Mouse (Mus musculus): ENCODE measurements around the gene Csrp1. TPM values are rescaled to one million over a fixed set of nuclear protein-coding genes. Genes with fewer than 3 reads are reported as not detected.

Gene Csrp1
- 284 and 285 TPM in 2 replicates for polyA plus RNA-seq (2015; fragmentation: Nextera tagmentation; extraction: Ambion mirVana)

DNA sequence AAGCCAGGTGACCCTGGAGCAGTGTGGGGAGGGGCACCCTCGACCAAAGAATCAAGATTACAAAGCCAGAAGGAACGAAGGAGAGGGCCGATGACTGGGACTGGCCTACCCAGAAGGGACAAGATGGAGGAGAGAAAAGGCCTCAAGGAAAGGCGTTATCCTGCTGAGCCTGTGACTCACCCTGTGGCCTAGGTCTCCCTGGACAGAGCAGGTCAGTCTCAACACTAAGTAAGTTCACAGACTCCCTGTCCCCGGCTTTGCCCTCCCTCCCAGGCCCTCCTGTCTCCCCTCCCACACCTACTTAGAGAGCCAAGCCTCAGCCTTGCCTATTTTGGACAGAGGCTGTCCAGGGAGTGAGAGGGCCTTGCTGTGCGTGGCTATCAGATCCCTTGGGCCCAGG is at the start of gene Csrp1:
TSS of gene Csrp1 (plus strand) at position 79 of the 400 bp plus-strand sequence.
- no peaks in the 10 kb centered on the region for H3K36me3 ChIP-seq (ENCODE audit: control insufficient read depth, insufficient read depth)
- WGBS = 58% methylated on average over 6 of the region's 6 CpGs
- H3K9ac ChIP-seq (ENCODE audit: low read depth, low read length) = 0 out of 2 replicates have a peak within 1 kb of the TSS, but pooled peaks have one; percentile 7
- H3K4me1 ChIP-seq (replicated peaks; ENCODE audit: control insufficient read depth, insufficient read depth, low read length) = 0 out of 2 replicates have a peak, but pooled peaks cover 6% of the 10 kb centered on the region
- no peak within 1 kb of the TSS for H3K4me3 ChIP-seq (ENCODE audit: low read depth, low read length)
- no peaks in the 10 kb centered on the region for H3K27me3 ChIP-seq (replicated peaks; ENCODE audit: control insufficient read depth, insufficient read depth, low read length)
- peak; percentile 20; the same call in 1 of the 2 replicates for ATAC-seq
- no peak within 1 kb of the TSS for H3K4me2 ChIP-seq (replicated peaks; ENCODE audit: low read depth)
- no peak within 1 kb of the TSS for H3K27ac ChIP-seq (ENCODE audit: low read depth, low read length)
- TF ChIP-seq CTCF (IDR thresholded peaks at IDR 0.05; ENCODE audit: low read depth) = no peak
- H3K9me3 ChIP-seq (ENCODE audit: control insufficient read depth) = no peaks in the 10 kb centered on the region

GRCm38 (mm10) chr1:135670397-135671130 is 49.3 kb upstream of the Csrp1 start:
- Histone ChIP-seq H3K4me2 (replicated peaks; ENCODE audit: low read depth) (no peak overlapping the region; the same call in 1 of the 2 replicates), H3K27me3 (replicated peaks; ENCODE audit: control insufficient read depth, insufficient read depth, low read length) (no peaks in the 10 kb centered on the region), H3K36me3 (ENCODE audit: control insufficient read depth, insufficient read depth) (no peaks in the 10 kb centered on the region), H3K9ac (ENCODE audit: low read depth, low read length) (no peak overlapping the region), H3K9me3 (ENCODE audit: control insufficient read depth) (no peaks in the 10 kb centered on the region), H3K4me3 (ENCODE audit: low read depth, low read length) (no peak overlapping the region), H3K4me1 (replicated peaks; ENCODE audit: control insufficient read depth, insufficient read depth, low read length) (0 out of 2 replicates have a peak, but pooled peaks cover 3% of the 10 kb centered on the region), H3K27ac (ENCODE audit: low read depth, low read length) (no peak overlapping the region)
- WGBS = 10% methylated on average over 13 of the region's 13 CpGs
- ATAC-seq = peak; percentile 54; the same call in 1 of the 2 replicates
- peak; percentile 99 for TF ChIP-seq CTCF (IDR thresholded peaks at IDR 0.05; ENCODE audit: low read depth)

DNA sequence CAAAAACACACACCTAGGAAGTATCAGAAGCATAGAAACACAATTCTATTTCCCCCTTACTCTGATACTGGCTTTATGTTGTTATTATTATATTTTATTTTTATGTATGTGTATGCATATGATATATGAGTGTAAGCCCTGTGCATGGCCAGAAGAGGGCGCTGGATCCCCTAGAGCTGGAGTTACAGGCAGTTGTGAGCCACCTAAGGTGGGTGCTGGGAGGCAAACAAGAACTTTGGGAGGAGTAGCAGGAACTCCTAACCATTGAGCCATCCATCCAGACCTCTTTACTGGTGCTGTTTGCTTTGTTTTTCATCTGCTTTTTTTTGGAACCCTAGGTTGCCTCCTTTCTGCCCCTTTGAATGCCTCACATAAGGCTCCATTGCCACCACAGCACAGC is 48.5 kb upstream of the Csrp1 start:
- 0 out of 2 replicates have a peak, but pooled peaks cover 3% of the 10 kb centered on the region for H3K4me1 ChIP-seq (replicated peaks; ENCODE audit: control insufficient read depth, insufficient read depth, low read length)
- ATAC-seq = no peak
- no peak overlapping the region for H3K4me3 ChIP-seq (ENCODE audit: low read depth, low read length)
- no peaks in the 10 kb centered on the region for H3K27me3 ChIP-seq (replicated peaks; ENCODE audit: control insufficient read depth, insufficient read depth, low read length)
- H3K9me3 ChIP-seq (ENCODE audit: control insufficient read depth) = no peaks in the 10 kb centered on the region
- H3K27ac ChIP-seq (ENCODE audit: low read depth, low read length) = no peak overlapping the region
- H3K36me3 ChIP-seq (ENCODE audit: control insufficient read depth, insufficient read depth) = no peaks in the 10 kb centered on the region
- peak; percentile 56 for TF ChIP-seq CTCF (IDR thresholded peaks at IDR 0.05; ENCODE audit: low read depth)
- 31% methylated on average over 1 of the region's 1 CpGs for WGBS
- no peak overlapping the region for H3K4me2 ChIP-seq (replicated peaks; ENCODE audit: low read depth)
- H3K9ac ChIP-seq (ENCODE audit: low read depth, low read length) = no peak overlapping the region

GRCm38 (mm10) chr1:135671956-135672355 is 47.9 kb upstream of the Csrp1 start:
- no peaks in the 10 kb centered on the region for H3K9me3 ChIP-seq (ENCODE audit: control insufficient read depth)
- ATAC-seq = no peak
- 58% methylated on average over 8 of the region's 8 CpGs for WGBS

GRCm38 (mm10) chr1:135672374-135672773 is 47.5 kb upstream of the Csrp1 start:
- Histone ChIP-seq H3K9me3 (ENCODE audit: control insufficient read depth) (no peaks in the 10 kb centered on the region), H3K4me2 (replicated peaks; ENCODE audit: low read depth) (no peak overlapping the region), H3K27ac (ENCODE audit: low read depth, low read length) (no peak overlapping the region), H3K36me3 (ENCODE audit: control insufficient read depth, insufficient read depth) (no peaks in the 10 kb centered on the region), H3K4me1 (replicated peaks; ENCODE audit: control insufficient read depth, insufficient read depth, low read length) (0 out of 2 replicates have a peak, but pooled peaks cover 3% of the 10 kb centered on the region), H3K9ac (ENCODE audit: low read depth, low read length) (no peak overlapping the region), H3K4me3 (ENCODE audit: low read depth, low read length) (no peak overlapping the region), H3K27me3 (replicated peaks; ENCODE audit: control insufficient read depth, insufficient read depth, low read length) (no peaks in the 10 kb centered on the region)
- 76% methylated on average over 4 of the region's 4 CpGs for WGBS
- no peak for ATAC-seq
- TF ChIP-seq CTCF (IDR thresholded peaks at IDR 0.05; ENCODE audit: low read depth) = no peak

More at GRCm38 (mm10) chr1:135671956-135672355, 47.9 kb upstream of the Csrp1 start:
- H3K4me3 ChIP-seq (ENCODE audit: low read depth, low read length) = no peak overlapping the region
- no peak overlapping the region for H3K4me2 ChIP-seq (replicated peaks; ENCODE audit: low read depth)
- no peak overlapping the region for H3K9ac ChIP-seq (ENCODE audit: low read depth, low read length)
- H3K36me3 ChIP-seq (ENCODE audit: control insufficient read depth, insufficient read depth) = no peaks in the 10 kb centered on the region
- no peak overlapping the region for H3K27ac ChIP-seq (ENCODE audit: low read depth, low read length)
- TF ChIP-seq CTCF (IDR thresholded peaks at IDR 0.05; ENCODE audit: low read depth) = 0 out of 2 replicates have a peak, but pooled peaks have one; percentile 12
- no peaks in the 10 kb centered on the region for H3K27me3 ChIP-seq (replicated peaks; ENCODE audit: control insufficient read depth, insufficient read depth, low read length)
- 0 out of 2 replicates have a peak, but pooled peaks cover 3% of the 10 kb centered on the region for H3K4me1 ChIP-seq (replicated peaks; ENCODE audit: control insufficient read depth, insufficient read depth, low read length)

- ATAC-seq = no peak
- Histone ChIP-seq H3K4me2 (replicated peaks; ENCODE audit: low read depth) (no peak overlapping the region), H3K4me3 (ENCODE audit: low read depth, low read length) (no peak overlapping the region), H3K9ac (ENCODE audit: low read depth, low read length) (no peak overlapping the region), H3K36me3 (ENCODE audit: control insufficient read depth, insufficient read depth) (no peaks in the 10 kb centered on the region), H3K27me3 (replicated peaks; ENCODE audit: control insufficient read depth, insufficient read depth, low read length) (no peaks in the 10 kb centered on the region), H3K27ac (ENCODE audit: low read depth, low read length) (no peak overlapping the region), H3K4me1 (replicated peaks; ENCODE audit: control insufficient read depth, insufficient read depth, low read length) (0 out of 2 replicates have a peak, but pooled peaks cover 3% of the 10 kb centered on the region), H3K9me3 (ENCODE audit: control insufficient read depth) (no peaks in the 10 kb centered on the region)
- WGBS = 71% methylated on average over 14 of the region's 14 CpGs
- TF ChIP-seq CTCF (IDR thresholded peaks at IDR 0.05; ENCODE audit: low read depth) = no peak
Measured at GRCm38 (mm10) chr1:135673423-135673822, 46.4 kb upstream of the Csrp1 start.

Data from intestine, postnatal 0 days (tissue).